Mouse (Mus musculus): ENCODE results near the gene Clrn1. TPM values are rescaled to one million over a fixed set of nuclear protein-coding genes. Genes with fewer than 3 reads are reported as not detected.

The Clrn1 gene
- polyA plus RNA-seq, 1 experiment from 2014 or later, result 0.52 TPM

DNA sequence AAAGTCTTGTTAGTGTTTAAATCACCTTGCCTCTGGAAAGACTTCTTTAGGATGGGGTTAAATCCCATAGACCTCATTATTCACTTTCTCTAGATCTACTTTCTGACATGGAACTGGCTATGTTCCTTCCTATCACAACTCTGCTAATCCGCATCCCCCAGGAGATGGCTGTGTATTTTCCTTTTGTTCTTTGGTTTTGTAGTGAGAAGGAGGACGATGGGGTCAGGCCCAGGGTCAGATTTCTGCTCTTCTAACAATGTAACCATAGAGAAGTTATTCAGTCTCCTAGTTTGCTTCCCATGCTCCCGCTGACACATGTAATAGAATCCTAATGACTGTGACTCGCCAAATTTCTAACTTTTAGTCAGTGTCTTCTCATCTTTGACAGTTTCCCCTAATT lies 58.9 kb downstream of the Clrn1 start:
- Histone ChIP-seq H3K27ac (replicated peaks) (no peak overlapping the region), H3K4me3 (no peak overlapping the region), H3K36me3 (no peaks in the 10 kb centered on the region), H3K4me1 (peaks cover 26% of the 10 kb centered on the region), H3K27me3 (ENCODE audit: low read depth, poor library complexity, severe bottlenecking) (peaks cover 94% of the 10 kb centered on the region), H3K9me3 (replicated peaks) (no peaks in the 10 kb centered on the region)
- WGBS, result 9% methylated on average over 4 of the region's 4 CpGs
- DNase-seq (ENCODE audit: low spot score), result peak; percentile 81

GRCm38 (mm10) chr3:58822211-58822610 lies 62.9 kb downstream of the Clrn1 start, which contains the start of gene Mindy4b-ps:
Mindy4b-ps (minus strand) TSS chr3:58822311.
- peaks cover 24% of the 10 kb centered on the region for H3K4me1 ChIP-seq
- H3K36me3 ChIP-seq, result no peaks in the 10 kb centered on the region
- H3K9me3 ChIP-seq (replicated peaks), result no peaks in the 10 kb centered on the region
- WGBS, result 82% methylated on average over 4 of the region's 4 CpGs
- no peak within 1 kb of the TSS for H3K27ac ChIP-seq (replicated peaks)
- peaks cover 94% of the 10 kb centered on the region for H3K27me3 ChIP-seq (ENCODE audit: low read depth, poor library complexity, severe bottlenecking)
- no peak for DNase-seq (ENCODE audit: low spot score)
- no peak within 1 kb of the TSS for H3K4me3 ChIP-seq

GRCm38 (mm10) chr3:58817337-58817736 lies 67.8 kb downstream of the Clrn1 start:
- H3K4me1 ChIP-seq, result peaks cover 10% of the 10 kb centered on the region
- H3K27ac ChIP-seq (replicated peaks), result no peak overlapping the region
- H3K27me3 ChIP-seq (ENCODE audit: low read depth, poor library complexity, severe bottlenecking), result peaks cover 100% of the 10 kb centered on the region
- WGBS, result 41% methylated on average over 6 of the region's 6 CpGs
- H3K4me3 ChIP-seq, result no peak overlapping the region
- no peaks in the 10 kb centered on the region for H3K9me3 ChIP-seq (replicated peaks)
- DNase-seq (ENCODE audit: low spot score), result no peak
- no peaks in the 10 kb centered on the region for H3K36me3 ChIP-seq

DNA sequence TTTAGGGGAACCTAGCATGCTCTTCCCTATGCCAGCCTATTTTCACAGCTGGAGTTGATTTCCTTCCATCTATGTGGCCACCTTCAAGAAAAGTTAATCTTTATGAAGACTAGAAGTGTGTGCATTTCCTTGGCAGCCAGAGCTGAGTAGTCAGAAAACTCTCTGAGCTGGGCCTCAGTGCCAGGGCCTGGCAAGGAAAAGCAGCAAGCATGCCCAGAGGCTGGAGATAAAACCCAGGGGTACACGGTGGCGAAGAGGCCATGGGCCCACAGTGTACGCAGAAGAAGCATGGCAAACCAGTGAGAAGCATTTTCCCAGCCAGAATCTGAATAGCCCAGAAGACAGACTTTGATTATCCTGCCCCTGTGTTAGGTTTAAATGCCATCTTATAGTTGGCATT lies 70.9 kb downstream of the Clrn1 start:
- peaks cover 97% of the 10 kb centered on the region for H3K27me3 ChIP-seq (ENCODE audit: low read depth, poor library complexity, severe bottlenecking)
- no peak overlapping the region for H3K27ac ChIP-seq (replicated peaks)
- no peaks in the 10 kb centered on the region for H3K36me3 ChIP-seq
- H3K4me1 ChIP-seq, result peaks cover 18% of the 10 kb centered on the region
- 98% methylated on average over 3 of the region's 3 CpGs for WGBS
- H3K4me3 ChIP-seq, result no peak overlapping the region
- H3K9me3 ChIP-seq (replicated peaks), result no peaks in the 10 kb centered on the region
- no peak for DNase-seq (ENCODE audit: low spot score)

DNA sequence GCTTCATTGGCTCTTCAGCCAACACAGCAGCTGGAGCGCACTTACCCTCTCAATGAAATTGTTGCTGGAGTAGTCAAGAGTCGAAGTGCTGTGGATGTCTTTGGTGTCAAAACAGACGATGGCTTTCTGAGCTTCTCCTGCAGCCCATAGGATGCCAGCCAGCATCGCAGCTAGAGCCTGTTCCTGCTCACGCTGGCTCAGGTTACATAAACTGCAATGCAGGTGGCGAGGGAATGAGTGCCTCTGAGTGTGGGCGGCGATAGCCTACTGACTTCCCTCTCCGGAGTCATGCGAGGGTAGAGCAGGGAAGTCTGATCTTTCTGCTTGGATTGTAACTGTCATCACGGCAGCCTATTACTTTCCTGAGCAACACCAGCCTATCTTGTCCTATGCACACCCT lies 74.8 kb downstream of the Clrn1 start:
- no peak for DNase-seq (ENCODE audit: low spot score)
- 69% methylated on average over 11 of the region's 11 CpGs for WGBS
- peaks cover 13% of the 10 kb centered on the region for H3K4me1 ChIP-seq
- H3K4me3 ChIP-seq, result no peak overlapping the region
- H3K27me3 ChIP-seq (ENCODE audit: low read depth, poor library complexity, severe bottlenecking), result peaks cover 88% of the 10 kb centered on the region
- no peak overlapping the region for H3K27ac ChIP-seq (replicated peaks)
- H3K9me3 ChIP-seq (replicated peaks), result no peaks in the 10 kb centered on the region
- no peaks in the 10 kb centered on the region for H3K36me3 ChIP-seq

GRCm38 (mm10) chr3:58809111-58809915 lies 75.8 kb downstream of the Clrn1 start:
- Histone ChIP-seq H3K4me3 (no peak overlapping the region), H3K36me3 (no peaks in the 10 kb centered on the region), H3K27ac (replicated peaks) (no peak overlapping the region), H3K4me1 (peaks cover 13% of the 10 kb centered on the region), H3K9me3 (replicated peaks) (no peaks in the 10 kb centered on the region), H3K27me3 (ENCODE audit: low read depth, poor library complexity, severe bottlenecking) (peaks cover 78% of the 10 kb centered on the region)
- 53% methylated on average over 12 of the region's 12 CpGs for WGBS
- no peak for DNase-seq (ENCODE audit: low spot score)

GRCm38 (mm10) chr3:58808636-58809035 lies 76.5 kb downstream of the Clrn1 start:
- WGBS, result 91% methylated on average over 5 of the region's 5 CpGs
- no peaks in the 10 kb centered on the region for H3K9me3 ChIP-seq (replicated peaks)
- H3K4me1 ChIP-seq, result peaks cover 13% of the 10 kb centered on the region
- peaks cover 71% of the 10 kb centered on the region for H3K27me3 ChIP-seq (ENCODE audit: low read depth, poor library complexity, severe bottlenecking)
- no peak for DNase-seq (ENCODE audit: low spot score)
- no peaks in the 10 kb centered on the region for H3K36me3 ChIP-seq
- H3K4me3 ChIP-seq, result no peak overlapping the region
- H3K27ac ChIP-seq (replicated peaks), result no peak overlapping the region

DNA sequence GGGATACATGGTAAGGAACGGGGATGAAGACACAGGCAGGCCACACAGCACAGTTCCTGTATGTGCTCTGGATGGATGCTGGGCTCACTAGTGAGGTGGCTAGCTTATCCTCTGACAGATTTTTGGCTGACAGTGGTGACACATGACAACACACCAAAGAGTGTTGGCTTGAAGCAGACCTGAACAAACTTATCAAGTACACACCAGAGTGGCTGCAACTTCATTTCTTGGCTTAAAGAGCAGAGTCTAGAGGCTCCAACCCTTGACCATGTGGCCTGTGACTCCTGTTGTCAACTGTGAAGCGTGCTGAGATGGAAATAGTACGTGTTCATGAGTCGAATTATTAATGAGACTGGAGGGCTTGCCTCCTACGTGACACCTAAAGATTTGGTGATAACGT lies 80.4 kb downstream of the Clrn1 start:
- no peak for DNase-seq (ENCODE audit: low spot score)
- Histone ChIP-seq H3K4me3 (no peak overlapping the region), H3K36me3 (no peaks in the 10 kb centered on the region), H3K27me3 (ENCODE audit: low read depth, poor library complexity, severe bottlenecking) (peaks cover 32% of the 10 kb centered on the region), H3K4me1 (peaks cover 10% of the 10 kb centered on the region), H3K9me3 (replicated peaks) (no peaks in the 10 kb centered on the region), H3K27ac (replicated peaks) (no peak overlapping the region)
- WGBS, result 89% methylated on average over 6 of the region's 6 CpGs

- Histone ChIP-seq H3K9me3 (replicated peaks) (no peaks in the 10 kb centered on the region), H3K27ac (replicated peaks) (no peak overlapping the region), H3K4me3 (no peak overlapping the region), H3K27me3 (ENCODE audit: low read depth, poor library complexity, severe bottlenecking) (no peaks in the 10 kb centered on the region; the same call in 1 of the 2 replicates), H3K36me3 (no peaks in the 10 kb centered on the region), H3K4me1 (no peaks in the 10 kb centered on the region)
- no peak for DNase-seq (ENCODE audit: low spot score)
- 89% methylated on average over 4 of the region's 4 CpGs for whole genome bisulfite sequencing
These were observed 86.5 kb downstream of the Clrn1 start for GRCm38 (mm10) chr3:58798676-58799075.

GRCm38 (mm10) chr3:58798245-58798644 lies 86.9 kb downstream of the Clrn1 start:
- Histone ChIP-seq H3K4me3 (no peak overlapping the region), H3K4me1 (no peaks in the 10 kb centered on the region), H3K27ac (replicated peaks) (no peak overlapping the region), H3K9me3 (replicated peaks) (no peaks in the 10 kb centered on the region), H3K27me3 (ENCODE audit: low read depth, poor library complexity, severe bottlenecking) (no peaks in the 10 kb centered on the region; the same call in 1 of the 2 replicates), H3K36me3 (no peaks in the 10 kb centered on the region)
- DNase-seq (ENCODE audit: low spot score), result no peak
- 84% methylated on average over 8 of the region's 8 CpGs for WGBS

Other genes with a start within 250 kb of the Clrn1 start
- gene Erich6, start 248.1 kb downstream of the Clrn1 start, polyA plus RNA-seq (2016; fragmentation: Nextera tagmentation; extraction: Ambion mirVana), result 0.05 TPM in 1 of 2 replicates, not detected in the other
- gene Siah2, start 192.9 kb downstream of the Clrn1 start, polyA plus RNA-seq (2016; fragmentation: Nextera tagmentation; extraction: Ambion mirVana), result 2.7 and 2.8 TPM in 2 replicates
- gene Mindy4b-ps, start 63.0 kb downstream of the Clrn1 start, polyA plus RNA-seq (2016; fragmentation: Nextera tagmentation; extraction: Ambion mirVana), result not detected in 2 replicates
- gene Med12l, start 120.5 kb upstream of the Clrn1 start, polyA plus RNA-seq (2016; fragmentation: Nextera tagmentation; extraction: Ambion mirVana), result 2.3 and 2.7 TPM in 2 replicates
- gene Gpr171, start 216.5 kb upstream of the Clrn1 start, polyA plus RNA-seq (2016; fragmentation: Nextera tagmentation; extraction: Ambion mirVana), result 1.0 and 1.2 TPM in 2 replicates

Data from midbrain, embryonic 10.5 days (tissue).